Mouse (Mus musculus) lung, adult 2 months (tissue): Measurements from ENCODE around the gene Myom3.

Experiments
- CTCF ChIP-seq: fragments of 200-500 bp; IDR thresholded peaks from 2 replicates; pipeline ENCODE4 v1.5.1; 2011; ENCODE audit warnings: mild to moderate bottlenecking, low read length, control low read depth; ENCODE audit not compliant: insufficient read depth
- POLR2A ChIP-seq: fragments of 200-500 bp; IDR thresholded peaks from 2 replicates; pipeline ENCODE4 v1.6.1; 2011; ENCODE audit warnings: low read depth, mild to moderate bottlenecking, control low read depth, low read length, borderline replicate concordance; ENCODE audit errors: extremely low read depth

- TF ChIP-seq POLR2A (no peak), CTCF (no peak)
Measured at GRCm38 (mm10) chr4:135819826-135820526, 60.5 kb downstream of the Myom3 start.
